Mouse (Mus musculus) kidney, embryonic 16.5 days (tissue): ENCODE measurements around the gene Cyth1. TPM values are rescaled to one million over a fixed set of nuclear protein-coding genes. Genes with fewer than 3 reads are reported as not detected.

Experiments used
- ATAC-seq: fragments of 200-750 bp; cut with Nextera tagmentation; 2 replicates; pipeline ENCODE4 v1.8.0; 2017; ENCODE audit warnings: moderate TSS enrichment; ENCODE audit not compliant: low FRiP score, low TSS enrichment
- H3K27ac ChIP-seq: fragments of 300-500 bp; sonication (generic); 2 replicates; pipeline ENCODE4 v1.5.1; 2014; ENCODE audit warnings: low read length
- H3K27me3 ChIP-seq: fragments of 300-500 bp; sonication (generic); 2 replicates; pipeline ENCODE4 v1.6.1; 2014; ENCODE audit warnings: low read length, control low read depth, mixed read lengths; ENCODE audit not compliant: insufficient read depth
- H3K36me3 ChIP-seq: fragments of 300-500 bp; sonication (generic); 2 replicates; pipeline ENCODE4 v1.6.1; 2014; ENCODE audit warnings: low read length, control low read depth, mixed read lengths; ENCODE audit not compliant: insufficient read depth
- H3K4me1 ChIP-seq: fragments of 300-500 bp; sonication (generic); 2 replicates; pipeline ENCODE4 v1.6.1; 2014; ENCODE audit warnings: low read length, control low read depth, mixed read lengths; ENCODE audit not compliant: insufficient read depth
- H3K4me2 ChIP-seq: fragments of 300-500 bp; sonication (generic); replicated peaks from 2 replicates; pipeline ENCODE4 v1.6.1; 2014; ENCODE audit warnings: low read depth, low read length
- H3K4me3 ChIP-seq: fragments of 300-500 bp; sonication (generic); 2 replicates; pipeline ENCODE4 v1.5.1; 2014; ENCODE audit warnings: mild to moderate bottlenecking, low read length
- H3K9ac ChIP-seq: fragments of 300-500 bp; sonication (generic); replicated peaks from 2 replicates; pipeline ENCODE4 v1.6.1; 2014; ENCODE audit warnings: low read length
- H3K9me3 ChIP-seq: fragments of 300-500 bp; sonication (generic); 2 replicates; pipeline ENCODE4 v1.6.1; 2016; ENCODE audit warnings: low read length, control low read depth
- WGBS: fragments of 180-500 bp; shearing (Covaris S2); extraction: QIAGEN DNeasy Blood & Tissue Kit; methylation state at CpG from one replicate; pipeline ENCODE4 v1.1.7; 2014; 5-methylcytosine and 5-hydroxymethylcytosine counted together
- polyA plus RNA-seq: library from polyadenylated mRNA; unstranded; fragments of >200 nt; fragmentation: Nextera tagmentation; extraction: Ambion mirVana; gene quantifications from 2 replicates; pipeline ENCODE4 v1.2.1, GENCODE M21; 2015

Cyth1 gene
- polyA plus RNA-seq, 1 experiment from 2014 or later = 17.9 TPM

GRCm38 (mm10) chr11:118216468-118216867 lies 31.9 kb downstream of the Cyth1 start:
- no peak overlapping the region for H3K4me3 ChIP-seq
- peaks cover 19% of the 10 kb centered on the region for H3K4me1 ChIP-seq
- no peak overlapping the region for H3K4me2 ChIP-seq
- H3K27me3 ChIP-seq = no peaks in the 10 kb centered on the region
- no peaks in the 10 kb centered on the region for H3K9me3 ChIP-seq
- no peak overlapping the region for H3K9ac ChIP-seq
- ATAC-seq = no peak
- H3K27ac ChIP-seq = no peak overlapping the region
- no peaks in the 10 kb centered on the region for H3K36me3 ChIP-seq
- 80% methylated on average over 6 of the region's 6 CpGs for WGBS

- Histone ChIP-seq H3K36me3 (no peaks in the 10 kb centered on the region), H3K4me2 (no peak overlapping the region), H3K4me3 (no peak overlapping the region), H3K27me3 (no peaks in the 10 kb centered on the region), H3K4me1 (peaks cover 22% of the 10 kb centered on the region), H3K9me3 (no peaks in the 10 kb centered on the region), H3K9ac (no peak overlapping the region), H3K27ac (no peak overlapping the region)
- ATAC-seq = no peak
- WGBS = 71% methylated on average over 5 of the region's 5 CpGs
Observed at GRCm38 (mm10) chr11:118215928-118216458, 32.4 kb downstream of the Cyth1 start.

GRCm38 (mm10) chr11:118212636-118213112 lies 35.7 kb downstream of the Cyth1 start:
- WGBS = 46% methylated on average over 7 of the region's 7 CpGs
- Histone ChIP-seq H3K27me3 (no peaks in the 10 kb centered on the region), H3K27ac (no peak overlapping the region), H3K9me3 (no peaks in the 10 kb centered on the region), H3K4me1 (peaks cover 47% of the 10 kb centered on the region), H3K4me3 (no peak overlapping the region), H3K36me3 (no peaks in the 10 kb centered on the region), H3K4me2 (no peak overlapping the region), H3K9ac (no peak overlapping the region)
- ATAC-seq = no peak

GRCm38 (mm10) chr11:118211749-118212635 lies 36.4 kb downstream of the Cyth1 start:
- Histone ChIP-seq H3K4me2 (no peak overlapping the region), H3K27me3 (no peaks in the 10 kb centered on the region), H3K9ac (peak overlapping the region; percentile 43), H3K36me3 (no peaks in the 10 kb centered on the region), H3K4me1 (peaks cover 53% of the 10 kb centered on the region), H3K27ac (peak overlapping the region; percentile 32), H3K9me3 (no peaks in the 10 kb centered on the region), H3K4me3 (no peak overlapping the region)
- ATAC-seq = peak; percentile 69; the same call in 1 of the 2 replicates
- 45% methylated on average over 10 of the region's 10 CpGs for WGBS

- H3K9ac ChIP-seq = no peak overlapping the region
- peaks cover 59% of the 10 kb centered on the region for H3K4me1 ChIP-seq
- no peaks in the 10 kb centered on the region for H3K36me3 ChIP-seq
- H3K27ac ChIP-seq = no peak overlapping the region
- no peaks in the 10 kb centered on the region for H3K27me3 ChIP-seq
- ATAC-seq = 0 out of 2 replicates have a peak, but pooled peaks have one; percentile 40
- H3K4me2 ChIP-seq = no peak overlapping the region
- no peaks in the 10 kb centered on the region for H3K9me3 ChIP-seq
- H3K4me3 ChIP-seq = no peak overlapping the region
- 84% methylated on average over 5 of the region's 5 CpGs for WGBS
Observed at GRCm38 (mm10) chr11:118210962-118211361, 37.4 kb downstream of the Cyth1 start.

- no peak overlapping the region for H3K4me2 ChIP-seq
- H3K4me1 ChIP-seq = peaks cover 63% of the 10 kb centered on the region
- no peak overlapping the region for H3K4me3 ChIP-seq
- H3K9ac ChIP-seq = no peak overlapping the region
- 89% methylated on average over 4 of the region's 4 CpGs for WGBS
- no peaks in the 10 kb centered on the region for H3K9me3 ChIP-seq
- no peaks in the 10 kb centered on the region for H3K27me3 ChIP-seq
- no peaks in the 10 kb centered on the region for H3K36me3 ChIP-seq
- no peak overlapping the region for H3K27ac ChIP-seq
- no peak for ATAC-seq
Observed at GRCm38 (mm10) chr11:118210116-118210515, 38.3 kb downstream of the Cyth1 start.

GRCm38 (mm10) chr11:118209376-118209775 lies 39.0 kb downstream of the Cyth1 start:
- H3K9me3 ChIP-seq = no peaks in the 10 kb centered on the region
- ATAC-seq = no peak
- H3K9ac ChIP-seq = 0 out of 2 replicates have a peak overlapping the region, but pooled peaks have one; percentile 33
- no peaks in the 10 kb centered on the region for H3K27me3 ChIP-seq
- H3K4me3 ChIP-seq = no peak overlapping the region
- no peak overlapping the region for H3K4me2 ChIP-seq
- WGBS = 75% methylated on average over 3 of the region's 3 CpGs
- H3K4me1 ChIP-seq = peaks cover 63% of the 10 kb centered on the region
- no peaks in the 10 kb centered on the region; the same call in 1 of the 2 replicates for H3K36me3 ChIP-seq
- H3K27ac ChIP-seq = 0 out of 2 replicates have a peak overlapping the region, but pooled peaks have one; percentile 27

GRCm38 (mm10) chr11:118208672-118209272 lies 39.6 kb downstream of the Cyth1 start:
- Histone ChIP-seq H3K9ac (0 out of 2 replicates have a peak overlapping the region, but pooled peaks have one; percentile 33), H3K4me2 (no peak overlapping the region), H3K27ac (peak overlapping the region; percentile 75), H3K4me3 (no peak overlapping the region), H3K9me3 (no peaks in the 10 kb centered on the region), H3K4me1 (peaks cover 63% of the 10 kb centered on the region), H3K27me3 (no peaks in the 10 kb centered on the region), H3K36me3 (no peaks in the 10 kb centered on the region; the same call in 1 of the 2 replicates)
- ATAC-seq = 0 out of 2 replicates have a peak, but pooled peaks have one; percentile 17
- WGBS = 20% methylated on average over 8 of the region's 8 CpGs

GRCm38 (mm10) chr11:118207424-118208033 lies 40.9 kb downstream of the Cyth1 start:
- Histone ChIP-seq H3K4me3 (no peak overlapping the region), H3K27ac (peak overlapping the region; percentile 75), H3K27me3 (no peaks in the 10 kb centered on the region), H3K9me3 (no peaks in the 10 kb centered on the region), H3K4me1 (peaks cover 65% of the 10 kb centered on the region), H3K9ac (no peak overlapping the region), H3K4me2 (no peak overlapping the region), H3K36me3 (no peaks in the 10 kb centered on the region; the same call in 1 of the 2 replicates)
- ATAC-seq = no peak
- 73% methylated on average over 3 of the region's 3 CpGs for WGBS
